Comparison of ENCODE assay signal across 19 mouse cellular contexts in genomic region chr6:119042803-119043202, GRCm38 (mm10).
"Had no signal": no experiment of that assay in that cellular context is flagged by ENCODE, and none has a peak within 500 bp of the region (broad histone marks: within the 10 kb centered on the region; RNA-seq: fewer than 3 reads in every experiment).

No protein-coding gene starts in this region.

- H3K36me3 ChIP-seq: liver, embryonic 12.5 days; midbrain, embryonic 10.5 days; midbrain, embryonic 12.5 days; neural tube, embryonic 13.5 days; neural tube, embryonic 15.5 days had no signal

- DNase-seq: lung, adult 2 months; lung, postnatal 10 days; midbrain, embryonic 14.5 days; retina, postnatal 1 day; right cerebral cortex, adult 18-20 months; right cerebral cortex, postnatal 25 days; right cerebral cortex, postnatal 4 days; spleen, adult 18-20 months; thymus, adult 18-20 months; thymus, postnatal 14 days; thymus, postnatal 36 days had no signal

- H3K27ac ChIP-seq: liver, embryonic 12.5 days; liver, embryonic 14.5 days; midbrain, embryonic 10.5 days; midbrain, embryonic 12.5 days; neural tube, embryonic 13.5 days; neural tube, embryonic 15.5 days had no signal

- H3K9ac ChIP-seq: liver, embryonic 12.5 days; liver, embryonic 14.5 days; midbrain, embryonic 12.5 days; neural tube, embryonic 13.5 days; neural tube, embryonic 15.5 days had no signal

- H3K4me1 ChIP-seq: liver, embryonic 12.5 days had no signal

- ATAC-seq: liver, embryonic 12.5 days; midbrain, embryonic 16.5 days had no signal

- H3K27me3 ChIP-seq: midbrain, embryonic 12.5 days; neural tube, embryonic 13.5 days; neural tube, embryonic 15.5 days had no signal

- H3K4me2 ChIP-seq: liver, embryonic 12.5 days; midbrain, embryonic 12.5 days; neural tube, embryonic 13.5 days; neural tube, embryonic 15.5 days had no signal

- H3K4me3 ChIP-seq: liver, embryonic 12.5 days; midbrain, embryonic 10.5 days; midbrain, embryonic 12.5 days; myocyte; neural tube, embryonic 13.5 days; neural tube, embryonic 15.5 days had no signal

- H3K9me3 ChIP-seq: liver, embryonic 12.5 days; midbrain, embryonic 10.5 days; midbrain, embryonic 12.5 days; neural tube, embryonic 13.5 days; neural tube, embryonic 15.5 days had no signal
